Mouse (Mus musculus): ENCODE results near the gene Gm11232.

- no peak for TF ChIP-seq POLR2A (IDR thresholded peaks at IDR 0.05; ENCODE audit: control insufficient read depth, low read depth, low read length)
- no peak for TF ChIP-seq CTCF (IDR thresholded peaks at IDR 0.05; ENCODE audit: control insufficient read depth, insufficient read depth, insufficient replicate concordance, low read depth, low read length)
Measured at GRCm38 (mm10) chr4:71765071-71765470, 7.3 kb upstream of the Gm11232 start.
